8 mouse cellular contexts compared by ENCODE assay signal in genomic region chr11:95842074-95842681, GRCm38 (mm10). TPM values are rescaled to one million over a fixed set of nuclear protein-coding genes. Genes with fewer than 3 reads are reported as not detected.
DNase-seq lines count a peak whose midpoint lies in the region; ATAC-seq and TF ChIP-seq lines count a peak whose summit lies in the region.

Gene Abi3 (minus strand): TSS chr11:95842476.

- H3K36me3 ChIP-seq in embryonic facial prominence, embryonic 11.5 days (replicated peaks; ENCODE audit: control insufficient read depth, insufficient read depth, low read depth, low read length), result no peaks in the 10 kb centered on the region
- no peaks in the 10 kb centered on the region for H3K36me3 ChIP-seq in neural tube, embryonic 15.5 days

- 8% methylated on average over 11 of the region's 11 CpGs for WGBS in embryonic facial prominence, embryonic 11.5 days
- WGBS in neural tube, embryonic 15.5 days, result 15% methylated on average over 11 of the region's 11 CpGs
- 13% methylated on average over 11 of the region's 11 CpGs for WGBS in cerebellum, adult 2 months

- H3K4me1 ChIP-seq in embryonic facial prominence, embryonic 11.5 days (ENCODE audit: control insufficient read depth, insufficient read depth, low read length), result peaks cover 6% of the 10 kb centered on the region; the same call in 1 of the 2 replicates
- H3K4me1 ChIP-seq in neural tube, embryonic 15.5 days, result no peaks in the 10 kb centered on the region; the same call in none of the 2 replicates
- peaks cover 4% of the 10 kb centered on the region for H3K4me1 ChIP-seq in cerebellum, adult 2 months (ENCODE audit: control insufficient read depth, insufficient read depth, low read length)

- intact Hi-C loops in left cerebral cortex, postnatal 14 days (cut with DNase I), result no loop called here
- intact Hi-C loops in left cerebral cortex, postnatal 4 days (cut with DNase I), result no loop called here

- H3K27ac ChIP-seq in embryonic facial prominence, embryonic 11.5 days (replicated peaks; ENCODE audit: low read depth, low read length), result peak within 1 kb of the TSS; percentile 25
- H3K27ac ChIP-seq in neural tube, embryonic 15.5 days (replicated peaks), result no peak within 1 kb of the TSS
- no peak within 1 kb of the TSS for H3K27ac ChIP-seq in cerebellum, adult 2 months (ENCODE audit: insufficient read depth, low read length)

- peak within 1 kb of the TSS; percentile 13; the same call in 1 of the 2 replicates for H3K4me2 ChIP-seq in embryonic facial prominence, embryonic 11.5 days (ENCODE audit: low read depth, low read length)
- peak within 1 kb of the TSS; percentile 23 for H3K4me2 ChIP-seq in neural tube, embryonic 15.5 days

- H3K9ac ChIP-seq in embryonic facial prominence, embryonic 11.5 days (replicated peaks; ENCODE audit: low read length), result peak within 1 kb of the TSS; percentile 34; the same call in 1 of the 2 replicates
- H3K9ac ChIP-seq in neural tube, embryonic 15.5 days (replicated peaks), result no peak within 1 kb of the TSS

- TF ChIP-seq CTCF in cerebellum, adult 2 months (IDR thresholded peaks at IDR 0.05; ENCODE audit: borderline replicate concordance, insufficient read depth, low read depth, low read length), result no peak

- DNase-seq in left cerebral cortex, postnatal 14 days (ENCODE audit: low spot score in 2 of 2), result peak; percentile 36 to 41
- DNase-seq in left cerebral cortex, postnatal 4 days, result no peak
- peak; percentile 45 for DNase-seq in embryonic facial prominence, embryonic 11.5 days (ENCODE audit: low spot score)
- peak; percentile 74 for DNase-seq in liver
- DNase-seq in cerebellum, adult 2 months, result no peak
- no peak for DNase-seq in right cerebral cortex, postnatal 36 days (ENCODE audit: low spot score in 2 of 2)

- peaks cover 2% of the 10 kb centered on the region; the same call in 1 of the 2 replicates for H3K27me3 ChIP-seq in embryonic facial prominence, embryonic 11.5 days (ENCODE audit: control insufficient read depth, insufficient read depth, low read length)
- peaks cover 24% of the 10 kb centered on the region for H3K27me3 ChIP-seq in neural tube, embryonic 15.5 days (replicated peaks)
- no peaks in the 10 kb centered on the region for H3K27me3 ChIP-seq in cerebellum, adult 2 months (ENCODE audit: control insufficient read depth, insufficient read depth, low read length)

- no peak for TF ChIP-seq POLR2A in cerebellum, adult 2 months (IDR thresholded peaks at IDR 0.05; ENCODE audit: borderline replicate concordance, insufficient read depth, low read length)

- H3K9me3 ChIP-seq in embryonic facial prominence, embryonic 11.5 days (replicated peaks; ENCODE audit: control insufficient read depth, low read length), result no peaks in the 10 kb centered on the region
- no peaks in the 10 kb centered on the region for H3K9me3 ChIP-seq in neural tube, embryonic 15.5 days (replicated peaks)

- no peak for ATAC-seq in embryonic facial prominence, embryonic 11.5 days (replicated peaks; ENCODE audit: insufficient number of reproducible peaks, low FRiP score, low TSS enrichment, low read depth)
- peak; percentile 47 to 73 for ATAC-seq in hematopoietic stem cell, adult 5-6 weeks (replicated peaks in 1 of 2; ENCODE audit: insufficient read depth in 1 of 2, low FRiP score in 2 of 2, low TSS enrichment in 1 of 2, low read depth in 1 of 2, poor library complexity in 2 of 2, severe bottlenecking in 2 of 2)
- no peak for ATAC-seq in neural tube, embryonic 15.5 days (ENCODE audit: low FRiP score)

- no peak within 1 kb of the TSS for H3K4me3 ChIP-seq in embryonic facial prominence, embryonic 11.5 days (ENCODE audit: low read depth, low read length)
- H3K4me3 ChIP-seq in neural tube, embryonic 15.5 days (replicated peaks), result peak within 1 kb of the TSS; percentile 10; the same call in 1 of the 2 replicates
- no peak within 1 kb of the TSS for H3K4me3 ChIP-seq in cerebellum, adult 2 months (replicated peaks; ENCODE audit: insufficient read depth, low read depth, low read length)

RNA-seq across cellular contexts. Expression of gene Abi3, which starts in this region (rescaled TPM):
- total RNA-seq in left cerebral cortex, postnatal 14 days (2021), result 1 to 10 TPM; 4.8 to 6.3 TPM
- total RNA-seq in left cerebral cortex, postnatal 4 days (2021), result 1 to 10 TPM; 1.5 to 1.9 TPM
- polyA plus RNA-seq in embryonic facial prominence, embryonic 11.5 days (2014; fragmentation: Nextera tagmentation; extraction: Ambion mirVana), result 2.1 and 2.4 TPM in 2 replicates
- total RNA-seq in hematopoietic stem cell, adult 5-6 weeks (2017), result 8.7 and 16.0 TPM in 2 replicates
- polyA plus RNA-seq in neural tube, embryonic 15.5 days (2015; fragmentation: Nextera tagmentation; extraction: Ambion mirVana), result 1.6 and 15.2 TPM in 2 replicates
- polyA plus RNA-seq in cerebellum, adult 2 months (2012; rRNA removed), result 3.2 and 3.9 TPM in 2 replicates

Comparison
In these comparisons a context has a peak if more than half of its experiments do, and no peak if none do; other contexts are left out.
1. DNase-seq: peak in left cerebral cortex, postnatal 14 days (2 of 2), embryonic facial prominence, embryonic 11.5 days (single experiment) and liver (single experiment); none in left cerebral cortex, postnatal 4 days (single experiment), cerebellum, adult 2 months (0 of 2) and right cerebral cortex, postnatal 36 days (0 of 2).
2. ATAC-seq: peak in hematopoietic stem cell, adult 5-6 weeks (2 of 2); none in embryonic facial prominence, embryonic 11.5 days (single experiment) and neural tube, embryonic 15.5 days (single experiment).